Mouse (Mus musculus): ENCODE results near the gene Gpatch3.

- TF ChIP-seq POLR2A (IDR thresholded peaks at IDR 0.05; ENCODE audit: control insufficient read depth, low read depth, low read length) (no peak), CTCF (IDR thresholded peaks at IDR 0.05; ENCODE audit: control insufficient read depth, insufficient read depth, insufficient replicate concordance, low read depth, low read length) (no peak)
Measured at GRCm38 (mm10) chr4:133626221-133626620, 51.7 kb downstream of the Gpatch3 start.

Measured in testis, adult 2 months (tissue).